Mouse (Mus musculus): ENCODE results near the gene Padi6. TPM values are rescaled to one million over a fixed set of nuclear protein-coding genes. Genes with fewer than 3 reads are reported as not detected.
A peak's percentile ranks its signal among the peaks of the same experiment; 100 is the strongest.

The Padi6 gene
- total RNA-seq, 2 experiments from 2014 or later: not detected

GRCm38 (mm10) chr4:140689873-140690655 is 52.4 kb downstream of the Padi6 start:
- ATAC-seq (replicated peaks; ENCODE audit: low FRiP score, poor library complexity, severe bottlenecking): peak; percentile 56; the same call in 1 of the 2 replicates

- ATAC-seq (replicated peaks; ENCODE audit: low FRiP score, poor library complexity, severe bottlenecking): no peak
Measured at GRCm38 (mm10) chr4:140688826-140689425, 53.5 kb downstream of the Padi6 start.

GRCm38 (mm10) chr4:140688044-140688825 is 54.2 kb downstream of the Padi6 start:
- no peak for ATAC-seq (replicated peaks; ENCODE audit: low FRiP score, poor library complexity, severe bottlenecking)

GRCm38 (mm10) chr4:140684881-140685303 is 57.6 kb downstream of the Padi6 start:
- ATAC-seq (replicated peaks; ENCODE audit: low FRiP score, poor library complexity, severe bottlenecking): peak; percentile 49; the same call in 1 of the 2 replicates

- ATAC-seq (replicated peaks; ENCODE audit: low FRiP score, poor library complexity, severe bottlenecking): 0 out of 2 replicates have a peak, but pooled peaks have one; percentile 36
Measured at GRCm38 (mm10) chr4:140684141-140684871, 58.1 kb downstream of the Padi6 start.

- no peak for ATAC-seq (replicated peaks; ENCODE audit: low FRiP score, poor library complexity, severe bottlenecking)
Measured at GRCm38 (mm10) chr4:140683608-140684007, 58.8 kb downstream of the Padi6 start.

GRCm38 (mm10) chr4:140680731-140681397 is 61.6 kb downstream of the Padi6 start:
- no peak for ATAC-seq (replicated peaks; ENCODE audit: low FRiP score, poor library complexity, severe bottlenecking)

- ATAC-seq (replicated peaks; ENCODE audit: low FRiP score, poor library complexity, severe bottlenecking): peak; percentile 55
Measured at GRCm38 (mm10) chr4:140679723-140680380, 62.6 kb downstream of the Padi6 start.

- ATAC-seq (replicated peaks; ENCODE audit: low FRiP score, poor library complexity, severe bottlenecking): peak; percentile 59; the same call in 1 of the 2 replicates
Measured at GRCm38 (mm10) chr4:140679038-140679437, 63.4 kb downstream of the Padi6 start.

Other genes with a start within 250 kb of the Padi6 start
- gene Arhgef10l, start 76.6 kb downstream of the Padi6 start, total RNA-seq (2015; ENCODE audit: low replicate concordance): 1.5 and 7.3 TPM in 2 replicates
- 2.6 and 4.5 TPM in 2 replicates for gene Arhgef10l, start 76.6 kb downstream of the Padi6 start, total RNA-seq (2017; ENCODE audit: low replicate concordance)
- 10.6 and 17.8 TPM in 2 replicates for gene Rcc2, start 42.1 kb downstream of the Padi6 start, total RNA-seq (2015; ENCODE audit: low replicate concordance)
- 21.0 and 24.1 TPM in 2 replicates for gene Rcc2, start 42.1 kb downstream of the Padi6 start, total RNA-seq (2017; ENCODE audit: low replicate concordance)
- gene Padi4, start 31.6 kb upstream of the Padi6 start, total RNA-seq (2015; ENCODE audit: low replicate concordance): 17.6 and 18.6 TPM in 2 replicates
- gene Padi4, start 31.6 kb upstream of the Padi6 start, total RNA-seq (2017; ENCODE audit: low replicate concordance): 11.6 and 13.5 TPM in 2 replicates
- not detected in 2 replicates for gene Padi3, start 68.0 kb upstream of the Padi6 start, total RNA-seq (2015; ENCODE audit: low replicate concordance)
- gene Padi3, start 68.0 kb upstream of the Padi6 start, total RNA-seq (2017; ENCODE audit: low replicate concordance): not detected in 2 replicates
- gene Padi1, start 103.1 kb upstream of the Padi6 start, total RNA-seq (2015; ENCODE audit: low replicate concordance): not detected in 2 replicates
- gene Padi1, start 103.1 kb upstream of the Padi6 start, total RNA-seq (2017; ENCODE audit: low replicate concordance): not detected in 2 replicates
- 5.4 and 7.1 TPM in 2 replicates for gene Padi2, start 163.7 kb upstream of the Padi6 start, total RNA-seq (2015; ENCODE audit: low replicate concordance)
- 5.0 and 5.1 TPM in 2 replicates for gene Padi2, start 163.7 kb upstream of the Padi6 start, total RNA-seq (2017; ENCODE audit: low replicate concordance)
- 46.7 and 50.4 TPM in 2 replicates for gene Sdhb, start 218.6 kb upstream of the Padi6 start, total RNA-seq (2015; ENCODE audit: low replicate concordance)
- 20.5 and 34.4 TPM in 2 replicates for gene Sdhb, start 218.6 kb upstream of the Padi6 start, total RNA-seq (2017; ENCODE audit: low replicate concordance)
- gene Atp13a2, start 244.2 kb upstream of the Padi6 start, total RNA-seq (2015; ENCODE audit: low replicate concordance): 6.7 and 10.0 TPM in 2 replicates
- 4.9 and 5.9 TPM in 2 replicates for gene Atp13a2, start 244.2 kb upstream of the Padi6 start, total RNA-seq (2017; ENCODE audit: low replicate concordance)

All from erythroblast, adult 5-6 weeks (primary cell).